Mouse (Mus musculus) forebrain, postnatal 0 days (tissue): ENCODE measurements around the gene Mrtfb. TPM values are rescaled to one million over a fixed set of nuclear protein-coding genes. Genes with fewer than 3 reads are reported as not detected.

Experiments
- ATAC-seq: fragments of 200-750 bp; cut with Nextera tagmentation; 2 replicates; pipeline ENCODE4 v1.8.0; 2017; ENCODE audit warnings: mild to moderate bottlenecking, moderate library complexity
- DNase-seq: peaks from one replicate; pipeline ENCODE4 v3.0.0-alpha.2; 2015
- H3K27ac ChIP-seq: fragments of 300-500 bp; sonication (generic); 2 replicates; pipeline ENCODE4 v1.5.1; 2014; ENCODE audit warnings: low read depth, mild to moderate bottlenecking, antibody characterized with exemption, low read length, moderate library complexity, mixed read lengths
- H3K27me3 ChIP-seq: fragments of 300-500 bp; sonication (generic); 2 replicates; pipeline ENCODE4 v1.6.1; 2014; ENCODE audit warnings: mild to moderate bottlenecking, low read length, mixed read lengths; ENCODE audit not compliant: insufficient read depth
- H3K36me3 ChIP-seq: fragments of 300-500 bp; sonication (generic); 2 replicates; pipeline ENCODE4 v1.6.1; 2014; ENCODE audit warnings: mild to moderate bottlenecking, moderate library complexity; ENCODE audit not compliant: insufficient read depth
- H3K4me1 ChIP-seq: fragments of 300-500 bp; sonication (generic); 2 replicates; pipeline ENCODE4 v1.6.1; 2014; ENCODE audit warnings: antibody characterized with exemption; ENCODE audit not compliant: insufficient read depth
- H3K4me2 ChIP-seq: fragments of 300-500 bp; sonication (generic); 2 replicates; pipeline ENCODE4 v1.6.1; 2014; ENCODE audit warnings: low read depth, mild to moderate bottlenecking, moderate library complexity
- H3K4me3 ChIP-seq: fragments of 300-500 bp; sonication (generic); 2 replicates; pipeline ENCODE4 v1.5.1; 2014; ENCODE audit warnings: low read depth, low read length, mixed read lengths
- H3K9ac ChIP-seq: fragments of 300-500 bp; sonication (generic); 2 replicates; pipeline ENCODE4 v1.6.1; 2014; ENCODE audit warnings: mild to moderate bottlenecking
- H3K9me3 ChIP-seq: fragments of 300-500 bp; sonication (generic); 2 replicates; pipeline ENCODE4 v1.6.1; 2016; ENCODE audit warnings: low read length
- CTCF ChIP-seq: sonication (generic); IDR thresholded peaks from 2 replicates; pipeline ENCODE4 v1.5.1; 2016; ENCODE audit warnings: antibody characterized with exemption, control low read depth, low read depth
- WGBS: fragments of 180-500 bp; shearing (Covaris S2); extraction: QIAGEN DNeasy Blood & Tissue Kit; methylation state at CpG from one replicate; pipeline ENCODE4 v1.1.7; 2014; 5-methylcytosine and 5-hydroxymethylcytosine counted together
- polyA plus RNA-seq: library from polyadenylated mRNA; unstranded; fragments of >200 nt; fragmentation: Nextera tagmentation; extraction: Ambion mirVana; gene quantifications from 2 replicates; pipeline ENCODE4 v1.2.1, GENCODE M21; 2015
- total RNA-seq: library from RNA; depleted of rRNA; stranded (reverse); fragments of >200 nt; gene quantifications from 2 replicates; pipeline ENCODE4 v1.2.3, GENCODE M21; 2014

The Mrtfb gene
- total and polyA plus RNA-seq, 2 experiments from 2014 or later: 21.9 to 32.3 TPM

GRCm38 (mm10) chr16:13368645-13369044 lies 112.4 kb downstream of the Mrtfb start:
- no peaks in the 10 kb centered on the region for H3K36me3 ChIP-seq
- TF ChIP-seq CTCF: no peak
- no peak overlapping the region for H3K27ac ChIP-seq
- ATAC-seq (no peak), DNase-seq (no peak)
- 56% methylated on average over 1 of the region's 1 CpGs for WGBS
- no peak overlapping the region for H3K9ac ChIP-seq
- H3K4me2 ChIP-seq: no peak overlapping the region
- H3K27me3 ChIP-seq: no peaks in the 10 kb centered on the region
- peaks cover 15% of the 10 kb centered on the region for H3K4me1 ChIP-seq
- no peaks in the 10 kb centered on the region for H3K9me3 ChIP-seq
- no peak overlapping the region for H3K4me3 ChIP-seq

- 28% methylated on average over 11 of the region's 11 CpGs for WGBS
- Histone ChIP-seq H3K36me3 (no peaks in the 10 kb centered on the region), H3K27me3 (no peaks in the 10 kb centered on the region), H3K27ac (no peak overlapping the region), H3K4me2 (no peak overlapping the region), H3K4me1 (peaks cover 7% of the 10 kb centered on the region), H3K4me3 (no peak overlapping the region), H3K9me3 (no peaks in the 10 kb centered on the region), H3K9ac (no peak overlapping the region)
- no peak for TF ChIP-seq CTCF
- ATAC-seq (peak; percentile 75), DNase-seq (peak; percentile 74)
Observed at GRCm38 (mm10) chr16:13371740-13372287, 115.5 kb downstream of the Mrtfb start.

GRCm38 (mm10) chr16:13372899-13373533 lies 116.7 kb downstream of the Mrtfb start:
- no peak overlapping the region for H3K9ac ChIP-seq
- no peaks in the 10 kb centered on the region for H3K4me1 ChIP-seq
- 89% methylated on average over 8 of the region's 8 CpGs for WGBS
- no peaks in the 10 kb centered on the region for H3K27me3 ChIP-seq
- ATAC-seq: no peak
- H3K9me3 ChIP-seq: no peaks in the 10 kb centered on the region
- TF ChIP-seq CTCF: no peak
- no peaks in the 10 kb centered on the region for H3K36me3 ChIP-seq
- no peak for DNase-seq
- no peak overlapping the region for H3K4me3 ChIP-seq
- no peak overlapping the region for H3K4me2 ChIP-seq
- H3K27ac ChIP-seq: no peak overlapping the region

- Histone ChIP-seq H3K27ac (no peak overlapping the region), H3K4me2 (no peak overlapping the region), H3K36me3 (no peaks in the 10 kb centered on the region), H3K9me3 (no peaks in the 10 kb centered on the region), H3K27me3 (no peaks in the 10 kb centered on the region), H3K4me1 (no peaks in the 10 kb centered on the region), H3K9ac (no peak overlapping the region), H3K4me3 (no peak overlapping the region)
- TF ChIP-seq CTCF: no peak
- WGBS: 88% methylated on average over 7 of the region's 7 CpGs
- ATAC-seq (no peak), DNase-seq (no peak)
Observed at GRCm38 (mm10) chr16:13376947-13377486, 120.7 kb downstream of the Mrtfb start.

- no peaks in the 10 kb centered on the region for H3K36me3 ChIP-seq
- no peak for TF ChIP-seq CTCF
- H3K4me3 ChIP-seq: no peak overlapping the region
- DNase-seq (no peak), ATAC-seq (no peak)
- WGBS: 91% methylated on average over 5 of the region's 5 CpGs
- no peak overlapping the region for H3K4me2 ChIP-seq
- H3K27me3 ChIP-seq: no peaks in the 10 kb centered on the region
- no peak overlapping the region for H3K9ac ChIP-seq
- no peaks in the 10 kb centered on the region for H3K4me1 ChIP-seq
- no peaks in the 10 kb centered on the region for H3K9me3 ChIP-seq
- H3K27ac ChIP-seq: no peak overlapping the region
Observed at GRCm38 (mm10) chr16:13378157-13378556, 121.9 kb downstream of the Mrtfb start.

- H3K9me3 ChIP-seq: no peaks in the 10 kb centered on the region
- DNase-seq (no peak), ATAC-seq (no peak)
- H3K36me3 ChIP-seq: peaks cover 10% of the 10 kb centered on the region; the same call in 1 of the 2 replicates
- no peak overlapping the region for H3K4me3 ChIP-seq
- WGBS: 87% methylated on average over 2 of the region's 2 CpGs
- no peaks in the 10 kb centered on the region for H3K4me1 ChIP-seq
- no peak overlapping the region for H3K27ac ChIP-seq
- H3K4me2 ChIP-seq: no peak overlapping the region
- no peak overlapping the region for H3K9ac ChIP-seq
- H3K27me3 ChIP-seq: no peaks in the 10 kb centered on the region
- no peak for TF ChIP-seq CTCF
Observed at GRCm38 (mm10) chr16:13379865-13380264, 123.6 kb downstream of the Mrtfb start.

GRCm38 (mm10) chr16:13381771-13382170 lies 125.5 kb downstream of the Mrtfb start:
- Histone ChIP-seq H3K36me3 (peaks cover 21% of the 10 kb centered on the region), H3K9me3 (no peaks in the 10 kb centered on the region), H3K27me3 (no peaks in the 10 kb centered on the region), H3K4me1 (no peaks in the 10 kb centered on the region), H3K9ac (no peak overlapping the region), H3K27ac (no peak overlapping the region), H3K4me3 (no peak overlapping the region), H3K4me2 (no peak overlapping the region)
- ATAC-seq (no peak), DNase-seq (no peak)
- TF ChIP-seq CTCF: no peak
- 96% methylated on average over 2 of the region's 2 CpGs for WGBS
